In the genomic region with DNA sequence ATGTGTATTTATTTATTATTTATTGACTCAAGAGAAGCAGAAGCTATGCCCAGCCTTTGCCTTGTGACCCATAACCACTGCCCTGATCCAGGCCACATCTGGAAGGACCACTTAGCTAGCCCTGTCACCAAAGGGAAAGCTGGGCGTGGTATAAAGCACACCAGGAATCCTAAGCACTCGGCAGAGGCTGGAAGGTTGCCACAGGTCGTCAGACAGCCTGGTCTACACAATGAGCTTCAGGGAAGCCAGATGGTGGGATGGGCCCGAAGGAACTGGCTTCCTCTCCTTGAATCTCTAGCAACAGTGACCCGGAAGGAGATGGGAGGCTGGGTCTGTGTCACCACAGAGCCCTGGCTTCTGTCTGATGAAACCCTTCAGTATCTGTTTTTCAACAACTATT, we compare ENCODE assay signal across 16 mouse cellular contexts. TPM values are rescaled to one million over a fixed set of nuclear protein-coding genes. Genes with fewer than 3 reads are reported as not detected.
A peak's percentile ranks its signal among the peaks of the same experiment; 100 is the strongest.
DNase-seq lines count a peak whose midpoint lies in the region; ATAC-seq and TF ChIP-seq lines count a peak whose summit lies in the region.
"Had no signal": no experiment of that assay in that cellular context is flagged by ENCODE, and none has a peak within 500 bp of the region (broad histone marks: within the 10 kb centered on the region; RNA-seq: fewer than 3 reads in every experiment).

No protein-coding gene starts in this region.

- no peak overlapping the region for H3K4me2 ChIP-seq in heart, embryonic 11.5 days
- no peak overlapping the region for H3K4me2 ChIP-seq in midbrain, embryonic 11.5 days
- H3K4me2 ChIP-seq: hindbrain, embryonic 12.5 days had no signal

- H3K36me3 ChIP-seq in heart, embryonic 11.5 days (ENCODE audit: control insufficient read depth, insufficient read depth, low read length), result no peaks in the 10 kb centered on the region; the same call in 1 of the 2 replicates
- peaks cover 3% of the 10 kb centered on the region for H3K36me3 ChIP-seq in midbrain, embryonic 11.5 days (ENCODE audit: control insufficient read depth, insufficient read depth, low read length)
- H3K36me3 ChIP-seq in thymus, adult 2 months (ENCODE audit: control insufficient read depth, insufficient read depth, low read length), result peaks cover 21% of the 10 kb centered on the region

- H3K9ac ChIP-seq in heart, embryonic 11.5 days (ENCODE audit: low read depth, low read length), result no peak overlapping the region
- H3K9ac ChIP-seq in midbrain, embryonic 11.5 days (ENCODE audit: low read length), result no peak overlapping the region
- H3K9ac ChIP-seq: hindbrain, embryonic 12.5 days had no signal

- ATAC-seq in heart, embryonic 11.5 days (replicated peaks; ENCODE audit: insufficient number of reproducible peaks, low FRiP score, low TSS enrichment), result no peak
- peak; percentile 22 for ATAC-seq in Patski
- no peak for ATAC-seq in midbrain, embryonic 11.5 days (ENCODE audit: low FRiP score)

- POLR2A ChIA-PET in Patski (lab: Charles Lee), result no interaction called here

- TF ChIP-seq POLR2A in lung, adult 2 months (IDR thresholded peaks at IDR 0.05; ENCODE audit: borderline replicate concordance, extremely low read depth, low read depth, low read length), result no peak
- TF ChIP-seq POLR2A in thymus, adult 2 months (IDR thresholded peaks at IDR 0.05; ENCODE audit: control insufficient read depth, extremely low read depth, insufficient read depth, low read length, poor library complexity), result no peak

- H3K27me3 ChIP-seq in heart, embryonic 11.5 days (ENCODE audit: control insufficient read depth, insufficient read depth, low read length), result no peaks in the 10 kb centered on the region
- H3K27me3 ChIP-seq in Patski, result no peaks in the 10 kb centered on the region
- H3K27me3 ChIP-seq in midbrain, embryonic 11.5 days (ENCODE audit: control insufficient read depth, insufficient read depth, low read length), result no peaks in the 10 kb centered on the region
- H3K27me3 ChIP-seq in thymus, adult 2 months (ENCODE audit: control insufficient read depth, insufficient read depth, low read length), result no peaks in the 10 kb centered on the region
- H3K27me3 ChIP-seq: CH12.LX; hindbrain, embryonic 12.5 days had no signal

- no peak overlapping the region for H3K27ac ChIP-seq in heart, embryonic 11.5 days (ENCODE audit: low read depth, low read length)
- no peak overlapping the region for H3K27ac ChIP-seq in midbrain, embryonic 11.5 days (ENCODE audit: low read depth, low read length)
- H3K27ac ChIP-seq in thymus, adult 2 months (ENCODE audit: control insufficient read depth, insufficient read depth, low read length), result no peak overlapping the region
- H3K27ac ChIP-seq: hindbrain, embryonic 12.5 days; macrophage had no signal

- CTCF ChIA-PET in Patski (lab: Charles Lee), result interaction anchor here (0.7 to 1.3 kb wide), 3 partner anchors 12 to 20 kb away, joined by 3 read pairs; no protein-coding TSS in a partner anchor

- H3K9me3 ChIP-seq in heart, embryonic 11.5 days (replicated peaks; ENCODE audit: control insufficient read depth, low read length), result no peaks in the 10 kb centered on the region
- H3K9me3 ChIP-seq in midbrain, embryonic 11.5 days (ENCODE audit: control insufficient read depth, low read length), result no peaks in the 10 kb centered on the region
- H3K9me3 ChIP-seq: hindbrain, embryonic 12.5 days had no signal

- peak; percentile 65 to 72 for DNase-seq in heart, adult 18-20 months
- no peak for DNase-seq in Patski (ENCODE audit: low read depth, low spot score)
- DNase-seq in heart, postnatal 36 days, result peak; percentile 48 to 49
- DNase-seq in lung, adult 2 months, result peak; percentile 31
- DNase-seq in adipocyte (ENCODE audit: low spot score), result no peak
- no peak for DNase-seq in midbrain, embryonic 11.5 days (ENCODE audit: low spot score, missing footprints)
- no peak for DNase-seq in thymus, adult 2 months
- DNase-seq: adrenal gland, postnatal 36 days; cerebellum, adult 9-10 months had no signal

- in situ Hi-C loops in Patski (cut with MboI; ENCODE audit: low pct_unique_long_range_greater_than_20kb), result no loop called here

- H3K4me3 ChIP-seq in heart, embryonic 11.5 days (ENCODE audit: low read depth, low read length), result no peak overlapping the region
- H3K4me3 ChIP-seq in lung, adult 2 months (replicated peaks; ENCODE audit: extremely low read depth, low read depth, low read length), result no peak overlapping the region
- no peak overlapping the region for H3K4me3 ChIP-seq in midbrain, embryonic 11.5 days (ENCODE audit: low read depth, low read length)
- H3K4me3 ChIP-seq in thymus, adult 2 months (ENCODE audit: control insufficient read depth, insufficient read depth, low read length), result no peak overlapping the region
- H3K4me3 ChIP-seq: erythroblast, embryonic 14.5 days; hindbrain, embryonic 12.5 days had no signal

- peaks cover 8% of the 10 kb centered on the region for H3K4me1 ChIP-seq in heart, embryonic 11.5 days (ENCODE audit: control insufficient read depth, insufficient read depth, low read length)
- H3K4me1 ChIP-seq in lung, adult 2 months (ENCODE audit: control insufficient read depth, insufficient read depth, low read length), result no peaks in the 10 kb centered on the region
- no peaks in the 10 kb centered on the region for H3K4me1 ChIP-seq in midbrain, embryonic 11.5 days (ENCODE audit: control insufficient read depth, insufficient read depth, low read length)
- H3K4me1 ChIP-seq in thymus, adult 2 months (replicated peaks; ENCODE audit: control insufficient read depth, insufficient read depth, low read length), result peaks cover 8% of the 10 kb centered on the region
- H3K4me1 ChIP-seq: hindbrain, embryonic 12.5 days had no signal

- WGBS in heart, embryonic 11.5 days (ENCODE audit: insufficient replicate concordance), result 52% methylated on average over 5 of the region's 5 CpGs
- 31% methylated on average over 5 of the region's 5 CpGs for WGBS in lung, adult 2 months
- 67% methylated on average over 5 of the region's 5 CpGs for WGBS in midbrain, embryonic 11.5 days
- 90% methylated on average over 5 of the region's 5 CpGs for WGBS in thymus, adult 2 months

- intact Hi-C loops in heart, postnatal 36 days (cut with DNase I), result no loop called here

- no peak for TF ChIP-seq CTCF in Patski (IDR thresholded peaks at IDR 0.05)
- TF ChIP-seq CTCF in lung, adult 2 months (IDR thresholded peaks at IDR 0.05; ENCODE audit: insufficient read depth, low read length), result no peak
- no peak for TF ChIP-seq CTCF in thymus, adult 2 months (IDR thresholded peaks at IDR 0.05; ENCODE audit: borderline replicate concordance, control insufficient read depth, extremely low read depth, insufficient read depth, low read length, poor library complexity)

RNA-seq across cellular contexts. Expression of gene Il17c, which starts 1.8 kb away (rescaled TPM):
- not detected for total RNA-seq in heart, adult 18-20 months (2021)
- not detected in 2 replicates for polyA plus RNA-seq in heart, embryonic 11.5 days (2014; fragmentation: Nextera tagmentation; extraction: Ambion mirVana)
- polyA plus RNA-seq in Patski (2021), result 0.39 TPM
- not detected for total RNA-seq in heart, postnatal 36 days (2021)
- 0.18 and 0.62 TPM in 2 replicates for polyA plus RNA-seq in lung, adult 2 months (2012; rRNA removed)
- not detected in 2 replicates for polyA plus RNA-seq in midbrain, embryonic 11.5 days (2014; fragmentation: Nextera tagmentation; extraction: Ambion mirVana)
- 0.47 and 1.4 TPM in 2 replicates for polyA plus RNA-seq in thymus, adult 2 months (2012; rRNA removed)
- total RNA-seq: adrenal gland, postnatal 36 days; CH12.LX; left cerebral cortex, adult 8-10 months had no signal
- polyA plus RNA-seq: erythroblast, embryonic 14.5 days; hindbrain, embryonic 12.5 days; macrophage; stomach, embryonic 16.5 days had no signal

RNA-seq across cellular contexts. Expression of gene Cyba, which starts 9.1 kb away (rescaled TPM):
- total RNA-seq in heart, adult 18-20 months (2021), result 10 to 100 TPM; 48.8 to 51.3 TPM
- polyA plus RNA-seq in heart, embryonic 11.5 days (2014; fragmentation: Nextera tagmentation; extraction: Ambion mirVana), result 169 and 174 TPM in 2 replicates
- polyA plus RNA-seq in Patski (2021), result 288 TPM
- 10 to 100 TPM; 40.4 to 42.1 TPM for total RNA-seq in heart, postnatal 36 days (2021)
- 294 and 407 TPM in 2 replicates for polyA plus RNA-seq in lung, adult 2 months (2012; rRNA removed)
- polyA plus RNA-seq in midbrain, embryonic 11.5 days (2014; fragmentation: Nextera tagmentation; extraction: Ambion mirVana), result 54.4 and 61.6 TPM in 2 replicates
- polyA plus RNA-seq in thymus, adult 2 months (2012; rRNA removed), result 671 and 705 TPM in 2 replicates

RNA-seq across cellular contexts. Expression of gene Mvd, which starts 19.6 kb away (rescaled TPM):
- 1 to 10 TPM; 3.9 to 5.0 TPM for total RNA-seq in heart, adult 18-20 months (2021)
- polyA plus RNA-seq in heart, embryonic 11.5 days (2014; fragmentation: Nextera tagmentation; extraction: Ambion mirVana), result 28.0 and 29.0 TPM in 2 replicates
- polyA plus RNA-seq in Patski (2021), result 21.9 TPM
- total RNA-seq in heart, postnatal 36 days (2021), result 1 to 10 TPM; 4.5 to 5.5 TPM
- 27.4 and 31.9 TPM in 2 replicates for polyA plus RNA-seq in lung, adult 2 months (2012; rRNA removed)
- polyA plus RNA-seq in midbrain, embryonic 11.5 days (2014; fragmentation: Nextera tagmentation; extraction: Ambion mirVana), result 44.3 and 48.1 TPM in 2 replicates
- 25.0 and 26.2 TPM in 2 replicates for polyA plus RNA-seq in thymus, adult 2 months (2012; rRNA removed)

RNA-seq across cellular contexts. Expression of gene Snai3, which starts 36.9 kb away (rescaled TPM):
- 1 to 10 TPM; 2.2 to 4.4 TPM for total RNA-seq in heart, adult 18-20 months (2021)
- 3.0 and 4.2 TPM in 2 replicates for polyA plus RNA-seq in heart, embryonic 11.5 days (2014; fragmentation: Nextera tagmentation; extraction: Ambion mirVana)
- polyA plus RNA-seq in Patski (2021), result 0.17 TPM
- 1 to 10 TPM; 2.2 to 5.0 TPM for total RNA-seq in heart, postnatal 36 days (2021)
- polyA plus RNA-seq in lung, adult 2 months (2012; rRNA removed), result 1.4 and 1.5 TPM in 2 replicates
- polyA plus RNA-seq in midbrain, embryonic 11.5 days (2014; fragmentation: Nextera tagmentation; extraction: Ambion mirVana), result not detected in 2 replicates
- 47.1 and 51.1 TPM in 2 replicates for polyA plus RNA-seq in thymus, adult 2 months (2012; rRNA removed)
- total RNA-seq: adrenal gland, postnatal 36 days had no signal
- polyA plus RNA-seq: erythroblast, embryonic 14.5 days; hindbrain, embryonic 12.5 days; macrophage had no signal

RNA-seq across cellular contexts. Expression of gene Zc3h18, which starts 47.2 kb away (rescaled TPM):
- total RNA-seq in heart, adult 18-20 months (2021), result 10 to 100 TPM; 20.9 to 24.5 TPM
- 22.2 and 26.8 TPM in 2 replicates for polyA plus RNA-seq in heart, embryonic 11.5 days (2014; fragmentation: Nextera tagmentation; extraction: Ambion mirVana)
- polyA plus RNA-seq in Patski (2021), result 54.1 TPM
- total RNA-seq in heart, postnatal 36 days (2021), result 10 to 100 TPM; 21.4 to 23.0 TPM
- 26.8 and 29.1 TPM in 2 replicates for polyA plus RNA-seq in lung, adult 2 months (2012; rRNA removed)
- 42.0 and 43.7 TPM in 2 replicates for polyA plus RNA-seq in midbrain, embryonic 11.5 days (2014; fragmentation: Nextera tagmentation; extraction: Ambion mirVana)
- 66.3 and 69.8 TPM in 2 replicates for polyA plus RNA-seq in thymus, adult 2 months (2012; rRNA removed)

Comparison
In these comparisons a context has a peak if more than half of its experiments do, and no peak if none do; other contexts are left out.
1. DNase-seq: peak in heart, adult 18-20 months (2 of 2), heart, postnatal 36 days (2 of 2) and lung, adult 2 months (single experiment); none in Patski (single experiment), adipocyte (single experiment), midbrain, embryonic 11.5 days (single experiment) and thymus, adult 2 months (single experiment).